Mouse (Mus musculus): ENCODE data around the gene Cntn1. TPM values are rescaled to one million over a fixed set of nuclear protein-coding genes. Genes with fewer than 3 reads are reported as not detected.

The Cntn1 gene
- polyA plus RNA-seq, 1 experiment, result 2.0 TPM

- DNase-seq (ENCODE audit: low spot score), result no peak
Measured at GRCm38 (mm10) chr15:92137026-92137425, 86.1 kb downstream of the Cntn1 start.

- DNase-seq (ENCODE audit: low spot score), result no peak
Measured at GRCm38 (mm10) chr15:92141972-92142371, 91.0 kb downstream of the Cntn1 start.

GRCm38 (mm10) chr15:92154921-92155320, 104.0 kb downstream of the Cntn1 start:
- DNase-seq (ENCODE audit: low spot score), result no peak

GRCm38 (mm10) chr15:92160855-92161162, 109.8 kb downstream of the Cntn1 start:
- no peak for DNase-seq (ENCODE audit: low spot score)

- DNase-seq (ENCODE audit: low spot score), result no peak
Measured at GRCm38 (mm10) chr15:92161163-92162025, 110.4 kb downstream of the Cntn1 start.

- DNase-seq (ENCODE audit: low spot score), result no peak
Measured at GRCm38 (mm10) chr15:92162835-92163234, 111.9 kb downstream of the Cntn1 start.

- no peak for DNase-seq (ENCODE audit: low spot score)
Measured at GRCm38 (mm10) chr15:92164127-92164526, 113.2 kb downstream of the Cntn1 start.

GRCm38 (mm10) chr15:92166266-92166665, 115.3 kb downstream of the Cntn1 start:
- no peak for DNase-seq (ENCODE audit: low spot score)

- DNase-seq (ENCODE audit: low spot score), result no peak
Measured at GRCm38 (mm10) chr15:92175739-92176138, 124.8 kb downstream of the Cntn1 start.

GRCm38 (mm10) chr15:92177413-92177812, 126.4 kb downstream of the Cntn1 start:
- no peak for DNase-seq (ENCODE audit: low spot score)

- DNase-seq (ENCODE audit: low spot score), result no peak
Measured at GRCm38 (mm10) chr15:92185484-92185883, 134.5 kb downstream of the Cntn1 start.

GRCm38 (mm10) chr15:92190000-92190399, 139.0 kb downstream of the Cntn1 start:
- no peak for DNase-seq (ENCODE audit: low spot score)

- no peak for DNase-seq (ENCODE audit: low spot score)
Measured at GRCm38 (mm10) chr15:92200326-92200985, 149.5 kb downstream of the Cntn1 start.

GRCm38 (mm10) chr15:92206695-92207094, 155.7 kb downstream of the Cntn1 start:
- DNase-seq (ENCODE audit: low spot score), result no peak

GRCm38 (mm10) chr15:92209778-92210177, 158.8 kb downstream of the Cntn1 start:
- DNase-seq (ENCODE audit: low spot score), result no peak

- no peak for DNase-seq (ENCODE audit: low spot score)
Measured at GRCm38 (mm10) chr15:92210486-92211235, 159.7 kb downstream of the Cntn1 start.

- no peak for DNase-seq (ENCODE audit: low spot score)
Measured at GRCm38 (mm10) chr15:92215841-92216240, 164.9 kb downstream of the Cntn1 start.

GRCm38 (mm10) chr15:92221446-92221845, 170.5 kb downstream of the Cntn1 start:
- DNase-seq (ENCODE audit: low spot score), result no peak

GRCm38 (mm10) chr15:92231386-92231785, 180.4 kb downstream of the Cntn1 start:
- no peak for DNase-seq (ENCODE audit: low spot score)

- DNase-seq (ENCODE audit: low spot score), result no peak
Measured at GRCm38 (mm10) chr15:92235836-92236235, 184.9 kb downstream of the Cntn1 start.

GRCm38 (mm10) chr15:92264980-92265707, 214.2 kb downstream of the Cntn1 start:
- DNase-seq (ENCODE audit: low spot score), result no peak

- no peak for DNase-seq (ENCODE audit: low spot score)
Measured at GRCm38 (mm10) chr15:92268341-92268740, 217.4 kb downstream of the Cntn1 start.
